Mouse (Mus musculus) hindbrain, embryonic 16.5 days (tissue): ENCODE data around the gene Syt1. TPM values are rescaled to one million over a fixed set of nuclear protein-coding genes. Genes with fewer than 3 reads are reported as not detected.

Source experiments
- ATAC-seq: fragments of 200-750 bp; cut with Nextera tagmentation; 2 replicates; pipeline ENCODE4 v1.8.0; 2017; ENCODE audit warnings: moderate TSS enrichment, moderate library complexity
- H3K27ac ChIP-seq: fragments of 300-500 bp; sonication (generic); 2 replicates; pipeline ENCODE4 v1.5.1; 2014; ENCODE audit warnings: low read depth, mild to moderate bottlenecking, control low read depth, low read length, moderate library complexity
- H3K27me3 ChIP-seq: fragments of 300-500 bp; sonication (generic); replicated peaks from 2 replicates; pipeline ENCODE4 v1.6.1; 2014; ENCODE audit warnings: low read length; ENCODE audit not compliant: control insufficient read depth, insufficient read depth
- H3K36me3 ChIP-seq: fragments of 300-500 bp; sonication (generic); 2 replicates; pipeline ENCODE4 v1.6.1; 2014; ENCODE audit warnings: mild to moderate bottlenecking, low read length, moderate library complexity, mixed read lengths; ENCODE audit not compliant: control insufficient read depth, insufficient read depth
- H3K4me1 ChIP-seq: fragments of 300-500 bp; sonication (generic); 2 replicates; pipeline ENCODE4 v1.6.1; 2014; ENCODE audit warnings: low read depth, low read length; ENCODE audit not compliant: control insufficient read depth, insufficient read depth
- H3K4me2 ChIP-seq: fragments of 300-500 bp; sonication (generic); 2 replicates; pipeline ENCODE4 v1.6.1; 2014; ENCODE audit warnings: mild to moderate bottlenecking, low read length, control low read depth, moderate library complexity
- H3K4me3 ChIP-seq: fragments of 300-500 bp; sonication (generic); 2 replicates; pipeline ENCODE4 v1.5.1; 2014; ENCODE audit warnings: mild to moderate bottlenecking, low read length, control low read depth, moderate library complexity
- H3K9ac ChIP-seq: fragments of 300-500 bp; sonication (generic); 2 replicates; pipeline ENCODE4 v1.6.1; 2014; ENCODE audit warnings: low read depth, mild to moderate bottlenecking, control low read depth, low read length, moderate library complexity
- H3K9me3 ChIP-seq: fragments of 300-500 bp; sonication (generic); 2 replicates; pipeline ENCODE4 v1.6.1; 2014; ENCODE audit warnings: mild to moderate bottlenecking, low read length, moderate library complexity; ENCODE audit not compliant: control insufficient read depth
- WGBS: fragments of 180-500 bp; shearing (Covaris S2); extraction: QIAGEN DNeasy Blood & Tissue Kit; methylation state at CpG from one replicate; pipeline ENCODE4 v1.1.7; 2014; 5-methylcytosine and 5-hydroxymethylcytosine counted together
- polyA plus RNA-seq: library from polyadenylated mRNA; unstranded; fragments of >200 nt; fragmentation: Nextera tagmentation; extraction: Ambion mirVana; gene quantifications from 2 replicates; pipeline ENCODE4 v1.2.1, GENCODE M21; 2015

The Syt1 gene
- polyA plus RNA-seq: 139 and 149 TPM in 2 replicates

- Histone ChIP-seq H3K9me3 (no peaks in the 10 kb centered on the region), H3K9ac (peak within 1 kb of the TSS; percentile 92), H3K4me2 (peak within 1 kb of the TSS; percentile 84), H3K36me3 (no peaks in the 10 kb centered on the region), H3K27ac (peak within 1 kb of the TSS; percentile 94), H3K4me3 (peak within 1 kb of the TSS; percentile 79), H3K27me3 (no peaks in the 10 kb centered on the region), H3K4me1 (peaks cover 9% of the 10 kb centered on the region)
- peak; percentile 100 for ATAC-seq
- 1% methylated on average over 37 of the region's 37 CpGs for WGBS
Measured at GRCm38 (mm10) chr10:109010241-109011193, at the start of gene Syt1. TSS of gene Syt1 (minus strand) at chr10:109010982.

GRCm38 (mm10) chr10:109056500-109056899 lies 45.7 kb upstream of the Syt1 start:
- H3K27me3 ChIP-seq: no peaks in the 10 kb centered on the region
- no peak overlapping the region for H3K9ac ChIP-seq
- ATAC-seq: no peak
- no peaks in the 10 kb centered on the region for H3K9me3 ChIP-seq
- H3K4me3 ChIP-seq: no peak overlapping the region
- no peak overlapping the region for H3K27ac ChIP-seq
- no peaks in the 10 kb centered on the region for H3K4me1 ChIP-seq
- WGBS: 88% methylated on average over 6 of the region's 6 CpGs
- H3K36me3 ChIP-seq: no peaks in the 10 kb centered on the region
- no peak overlapping the region for H3K4me2 ChIP-seq

- 84% methylated on average over 5 of the region's 5 CpGs for WGBS
- no peak overlapping the region for H3K27ac ChIP-seq
- no peaks in the 10 kb centered on the region for H3K9me3 ChIP-seq
- H3K4me2 ChIP-seq: no peak overlapping the region
- no peak overlapping the region for H3K4me3 ChIP-seq
- ATAC-seq: no peak
- no peaks in the 10 kb centered on the region for H3K36me3 ChIP-seq
- H3K4me1 ChIP-seq: no peaks in the 10 kb centered on the region
- no peak overlapping the region for H3K9ac ChIP-seq
- H3K27me3 ChIP-seq: no peaks in the 10 kb centered on the region
Measured at GRCm38 (mm10) chr10:109047537-109047936, 36.8 kb upstream of the Syt1 start.

GRCm38 (mm10) chr10:109046988-109047387 lies 36.2 kb upstream of the Syt1 start:
- Histone ChIP-seq H3K9me3 (no peaks in the 10 kb centered on the region), H3K36me3 (no peaks in the 10 kb centered on the region), H3K27me3 (no peaks in the 10 kb centered on the region), H3K27ac (no peak overlapping the region), H3K9ac (no peak overlapping the region), H3K4me1 (no peaks in the 10 kb centered on the region), H3K4me2 (no peak overlapping the region), H3K4me3 (no peak overlapping the region)
- 92% methylated on average over 2 of the region's 2 CpGs for WGBS
- ATAC-seq: no peak

GRCm38 (mm10) chr10:109011226-109012165 lies 714 bp upstream of the Syt1 start:
- Histone ChIP-seq H3K9me3 (no peaks in the 10 kb centered on the region), H3K4me3 (peak overlapping the region; percentile 79), H3K4me1 (peaks cover 9% of the 10 kb centered on the region), H3K9ac (peak overlapping the region; percentile 92), H3K27me3 (no peaks in the 10 kb centered on the region), H3K36me3 (no peaks in the 10 kb centered on the region), H3K27ac (peak overlapping the region; percentile 73), H3K4me2 (peak overlapping the region; percentile 84)
- ATAC-seq: peak; percentile 81
- WGBS: 1% methylated on average over 27 of the region's 29 CpGs

- Histone ChIP-seq H3K9ac (peak overlapping the region; percentile 92), H3K4me3 (peak overlapping the region; percentile 79), H3K36me3 (no peaks in the 10 kb centered on the region), H3K4me1 (peaks cover 9% of the 10 kb centered on the region), H3K27me3 (no peaks in the 10 kb centered on the region), H3K4me2 (peak overlapping the region; percentile 84), H3K27ac (peak overlapping the region; percentile 94), H3K9me3 (no peaks in the 10 kb centered on the region)
- WGBS: 4% methylated on average over 1 of the region's 1 CpGs
- ATAC-seq: no peak
Measured at GRCm38 (mm10) chr10:109009831-109010230, 951 bp downstream of the Syt1 start.

GRCm38 (mm10) chr10:109008456-109008855 lies 2.3 kb downstream of the Syt1 start:
- Histone ChIP-seq H3K27ac (no peak overlapping the region), H3K36me3 (no peaks in the 10 kb centered on the region), H3K9ac (peak overlapping the region; percentile 22), H3K27me3 (no peaks in the 10 kb centered on the region), H3K4me2 (peak overlapping the region; percentile 84), H3K4me3 (peak overlapping the region; percentile 79), H3K4me1 (peaks cover 9% of the 10 kb centered on the region), H3K9me3 (no peaks in the 10 kb centered on the region)
- no peak for ATAC-seq
- 91% methylated on average over 13 of the region's 13 CpGs for WGBS

- Histone ChIP-seq H3K4me3 (no peak overlapping the region), H3K36me3 (no peaks in the 10 kb centered on the region), H3K9ac (no peak overlapping the region), H3K27ac (no peak overlapping the region), H3K27me3 (no peaks in the 10 kb centered on the region), H3K9me3 (no peaks in the 10 kb centered on the region), H3K4me1 (peaks cover 3% of the 10 kb centered on the region), H3K4me2 (no peak overlapping the region)
- 88% methylated on average over 4 of the region's 4 CpGs for WGBS
- no peak for ATAC-seq
Measured at GRCm38 (mm10) chr10:109003482-109003881, 7.3 kb downstream of the Syt1 start.

GRCm38 (mm10) chr10:108987250-108987649 lies 23.5 kb downstream of the Syt1 start:
- Histone ChIP-seq H3K27me3 (no peaks in the 10 kb centered on the region), H3K9ac (no peak overlapping the region), H3K4me3 (no peak overlapping the region), H3K9me3 (peaks cover 3% of the 10 kb centered on the region; the same call in 1 of the 2 replicates), H3K4me1 (no peaks in the 10 kb centered on the region), H3K4me2 (no peak overlapping the region), H3K36me3 (no peaks in the 10 kb centered on the region), H3K27ac (no peak overlapping the region)
- ATAC-seq: no peak
- WGBS: 93% methylated on average over 2 of the region's 2 CpGs
